Mouse (Mus musculus): ENCODE results near the gene Nmi. TPM values are rescaled to one million over a fixed set of nuclear protein-coding genes. Genes with fewer than 3 reads are reported as not detected.

Nmi gene
- total RNA-seq, 2 experiments from 2014 or later = 2.2 to 2.3 TPM

Other genes with a start within 250 kb of the Nmi start
- 10 to 100 TPM; 21.7 to 21.8 TPM for gene Rbm43, start 38.3 kb downstream of the Nmi start, total RNA-seq (2021)
- 1 to 10 TPM in 1 of 2 experiments, under 1 TPM in 1; 0.99 to 1.2 TPM for gene Tnfaip6, start 64.5 kb upstream of the Nmi start, total RNA-seq (2021)
- gene Rif1, start 99.3 kb upstream of the Nmi start, total RNA-seq (2021) = 10 to 100 TPM; 20.8 to 24.3 TPM

Measured in layer of hippocampus, postnatal 14 days (tissue).